In genomic region chr15:20872518-20872917, GRCm38 (mm10) we compare ENCODE assay signal across 10 mouse cellular contexts.
"Had no signal": no experiment of that assay in that cellular context is flagged by ENCODE, and none has a peak within 500 bp of the region (broad histone marks: within the 10 kb centered on the region; RNA-seq: fewer than 3 reads in every experiment).

No protein-coding gene starts in this region.

- ATAC-seq: liver, postnatal 0 days; lung, postnatal 0 days; midbrain, embryonic 16.5 days had no signal

- DNase-seq: liver, postnatal 0 days; lung, adult 2 months; lung, postnatal 4 days; midbrain, embryonic 14.5 days; right cerebral cortex, postnatal 14 days; thymus, adult 18-20 months; thymus, postnatal 14 days; thymus, postnatal 36 days had no signal
